Mouse (Mus musculus) bone marrow macrophage, adult 2 months (primary cell): Measurements from ENCODE around the gene Fbxl14.

Experiments used
- CTCF ChIP-seq: IDR thresholded peaks from 2 replicates; pipeline ENCODE4 v1.5.1; 2012; ENCODE audit warnings: low read depth, mild to moderate bottlenecking, low read length, moderate library complexity
- POLR2A ChIP-seq: IDR thresholded peaks from 2 replicates; pipeline ENCODE4 v1.6.1; 2012; ENCODE audit warnings: mild to moderate bottlenecking, low read depth, low read length, borderline replicate concordance

GRCm38 (mm10) chr6:119529659-119530058 is 50.2 kb downstream of the Fbxl14 start:
- no peak for TF ChIP-seq CTCF
- TF ChIP-seq POLR2A = no peak
